Mouse (Mus musculus) B cell, adult (primary cell): ENCODE measurements around the gene Rabac1. TPM values are rescaled to one million over a fixed set of nuclear protein-coding genes. Genes with fewer than 3 reads are reported as not detected.

ENCODE experiments used
- total RNA-seq: library from RNA; stranded (reverse); gene quantifications from 4 replicates; pipeline ENCODE4 v1.2.4, GENCODE M21; 2023; ENCODE audit not compliant: inconsistent age

Rabac1 gene
- total RNA-seq = 155 to 184 TPM (median 178 TPM) in 4 replicates

DNA sequence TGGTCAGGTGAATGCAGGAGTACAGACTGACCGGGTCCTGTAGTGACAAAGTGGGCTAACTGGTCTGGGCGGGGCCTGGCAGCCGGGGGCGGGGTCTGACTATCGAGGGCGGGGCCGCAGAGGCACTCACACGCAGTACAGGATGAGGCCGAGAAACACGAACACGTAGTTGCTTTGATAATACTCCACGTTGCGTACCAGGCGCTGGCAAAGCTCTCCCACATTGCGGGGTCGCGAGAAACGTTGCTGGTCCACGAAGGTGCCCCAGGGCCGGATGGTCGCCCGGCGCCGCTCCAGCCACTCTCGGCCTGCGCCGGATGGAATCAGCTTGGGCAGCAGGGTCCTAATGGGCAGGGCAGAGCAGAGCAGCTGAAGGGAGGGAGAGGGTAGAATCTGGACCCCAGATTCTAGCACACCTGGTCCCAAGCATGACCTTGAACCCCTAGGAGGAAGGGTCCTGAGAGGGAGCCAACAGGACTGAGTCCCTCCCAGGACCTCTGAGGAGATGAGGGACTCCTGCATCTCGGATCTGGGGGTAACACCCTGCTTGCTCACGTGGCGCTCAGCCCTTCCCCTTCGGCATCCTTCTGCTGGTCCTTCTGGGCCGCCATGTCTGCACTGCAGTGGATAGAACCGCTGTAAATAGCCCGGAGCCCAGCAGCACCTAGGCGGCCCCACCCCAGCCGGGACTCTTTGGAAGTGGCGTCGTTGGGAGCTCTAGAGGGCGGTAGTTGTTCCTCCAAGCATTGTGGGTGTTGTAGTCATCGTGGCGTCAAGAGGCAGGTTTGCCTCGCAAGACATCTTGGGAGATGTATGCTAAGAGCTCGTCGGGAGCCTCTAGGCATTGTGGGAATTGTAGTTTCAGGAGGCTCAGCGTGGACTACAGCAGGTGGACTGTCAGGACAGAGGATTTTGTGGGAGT is at the start of gene Rabac1:
TSS of gene Rabac1 (minus strand) at position 783 of the 922 bp plus-strand sequence.

DNA sequence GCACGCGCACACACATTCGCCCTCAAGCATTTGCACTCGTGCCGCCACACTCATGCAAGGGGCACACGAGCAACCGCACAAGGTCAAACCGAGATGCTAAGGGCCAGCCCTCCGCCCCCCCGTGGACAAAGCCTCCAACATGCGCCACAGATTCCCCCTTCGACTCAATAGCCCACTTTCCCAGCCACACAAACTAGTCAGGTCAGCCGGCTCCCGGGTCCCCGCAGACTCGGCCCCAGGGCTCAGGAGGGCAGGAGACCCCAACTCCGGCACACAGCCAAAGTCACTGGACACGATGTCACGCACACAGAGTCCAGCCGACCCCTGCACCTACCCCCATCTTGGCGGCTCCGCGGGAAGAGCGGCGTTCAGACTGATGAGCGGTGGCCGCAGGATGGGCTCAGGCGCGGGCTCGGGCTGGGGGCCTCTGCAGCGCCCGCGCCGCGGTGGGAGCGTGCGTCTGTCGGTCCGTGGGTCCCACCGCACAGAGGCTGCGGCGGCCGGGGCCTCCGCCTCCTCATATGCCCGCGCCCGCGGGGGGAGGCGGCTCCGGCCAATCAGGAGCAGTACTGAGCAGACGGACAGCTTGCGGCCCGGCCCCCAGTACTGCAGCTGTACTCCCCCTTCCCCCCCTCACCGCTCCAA is 33.0 kb upstream of the Rabac1 start, which contains the start of gene Atp1a3:
TSS of gene Atp1a3 (minus strand) at position 538 of the 645 bp plus-strand sequence.

DNA sequence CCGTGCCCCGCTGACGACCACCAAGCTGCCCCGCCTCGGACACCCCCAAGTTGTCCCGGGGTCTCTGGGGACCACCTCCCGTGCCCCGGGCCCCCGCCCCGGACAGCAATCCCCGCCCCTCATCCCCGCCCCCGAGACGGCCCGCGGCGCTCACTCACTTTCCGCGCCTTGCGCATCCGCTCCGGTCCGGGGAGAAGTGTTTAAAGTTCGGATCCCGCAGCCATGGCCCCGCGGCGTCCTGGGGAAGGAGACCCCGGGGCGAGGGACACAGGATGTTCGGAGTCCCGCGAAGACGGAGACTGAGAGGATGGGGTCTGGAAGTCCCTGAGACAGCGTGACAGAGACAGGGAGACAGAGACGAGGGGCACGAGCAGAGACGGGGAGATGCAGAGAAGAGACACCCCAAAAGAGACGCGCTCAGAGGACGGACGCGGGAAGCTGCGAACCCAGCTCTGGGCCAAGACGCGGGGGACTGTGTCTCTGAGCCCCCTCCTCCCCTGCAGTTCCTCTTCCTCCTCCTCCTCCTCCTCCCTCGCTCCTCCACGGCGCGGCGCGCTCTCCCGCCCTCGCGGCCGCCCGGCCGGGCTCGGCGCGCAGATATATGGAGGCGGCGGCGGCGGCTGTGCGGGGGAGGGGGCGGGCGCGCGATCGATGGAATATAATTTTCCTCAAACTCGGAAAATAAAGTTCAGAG is 28.1 kb downstream of the Rabac1 start, which contains the start of gene Gm4881:
TSS of gene Gm4881 (minus strand) at position 238 of the 694 bp plus-strand sequence.

Other genes starting within 250 kb of the Rabac1 start
- gene Gm4763, start 245.8 kb downstream of the Rabac1 start, total RNA-seq = not detected in 4 replicates
- gene Cd177, start 212.4 kb downstream of the Rabac1 start, total RNA-seq = 0.29 to 0.32 TPM in 2 of 4 replicates, not detected in the others
- not detected in 4 replicates for gene Ceacam10, start 195.5 kb downstream of the Rabac1 start, total RNA-seq
- gene Gm9844, start 110.5 kb downstream of the Rabac1 start, total RNA-seq = 1.7 to 3.0 TPM in 2 of 4 replicates, not detected in the others
- not detected in 4 replicates for gene Lypd4, start 102.8 kb downstream of the Rabac1 start, total RNA-seq
- gene Dmrtc2, start 102.7 kb downstream of the Rabac1 start, total RNA-seq = not detected in 4 replicates
- gene Rps19, start 88.4 kb downstream of the Rabac1 start, total RNA-seq = 2,682 to 2,740 TPM (median 2,716 TPM) in 4 replicates
- 1,752 to 1,862 TPM (median 1,794 TPM) in 4 replicates for gene Cd79a, start 75.4 kb downstream of the Rabac1 start, total RNA-seq
- 1,222 to 1,291 TPM (median 1,265 TPM) in 4 replicates for gene Arhgef1, start 69.8 kb downstream of the Rabac1 start, total RNA-seq
- not detected in 4 replicates for gene Gm4881, start 28.3 kb downstream of the Rabac1 start, total RNA-seq
- 0.13 to 0.51 TPM in 2 of 4 replicates, not detected in the others for gene Atp1a3, start 33.2 kb upstream of the Rabac1 start, total RNA-seq
- 1.9 to 3.4 TPM (median 3.1 TPM) in 4 replicates for gene Grik5, start 99.6 kb upstream of the Rabac1 start, total RNA-seq
- gene Zfp574, start 99.8 kb upstream of the Rabac1 start, total RNA-seq = 13.0 to 18.2 TPM (median 14.8 TPM) in 4 replicates
- 156 to 187 TPM (median 177 TPM) in 4 replicates for gene Pou2f2, start 207.0 kb upstream of the Rabac1 start, total RNA-seq
- 71.2 to 82.1 TPM (median 74.6 TPM) in 4 replicates for gene Dedd2, start 247.9 kb upstream of the Rabac1 start, total RNA-seq
- 12.5 to 14.9 TPM (median 13.9 TPM) in 4 replicates for gene Zfp526, start 248.7 kb upstream of the Rabac1 start, total RNA-seq